In genomic region chr13:60627843-60628656, GRCm38 (mm10) we compare ENCODE assay signal across 19 mouse cellular contexts. TPM values are rescaled to one million over a fixed set of nuclear protein-coding genes. Genes with fewer than 3 reads are reported as not detected.
DNase-seq lines count a peak whose midpoint lies in the region; ATAC-seq lines count a peak whose summit lies in the region.
"Had no signal": no experiment of that assay in that cellular context is flagged by ENCODE, and none has a peak within 500 bp of the region (broad histone marks: within the 10 kb centered on the region; RNA-seq: fewer than 3 reads in every experiment).

No protein-coding gene starts in this region.

- H3K36me3 ChIP-seq in hindbrain, embryonic 11.5 days (ENCODE audit: control insufficient read depth, insufficient read depth, low read length), result no peaks in the 10 kb centered on the region
- no peaks in the 10 kb centered on the region for H3K36me3 ChIP-seq in hindbrain, embryonic 10.5 days
- no peaks in the 10 kb centered on the region for H3K36me3 ChIP-seq in hindbrain, embryonic 13.5 days
- H3K36me3 ChIP-seq in neural tube, embryonic 15.5 days, result no peaks in the 10 kb centered on the region
- H3K36me3 ChIP-seq: embryonic facial prominence, embryonic 15.5 days; heart, embryonic 15.5 days; intestine, embryonic 15.5 days; limb, embryonic 13.5 days had no signal

- no peaks in the 10 kb centered on the region for H3K9me3 ChIP-seq in hindbrain, embryonic 11.5 days (ENCODE audit: control insufficient read depth, low read length)
- H3K9me3 ChIP-seq in hindbrain, embryonic 10.5 days, result no peaks in the 10 kb centered on the region
- H3K9me3 ChIP-seq in hindbrain, embryonic 13.5 days, result no peaks in the 10 kb centered on the region
- H3K9me3 ChIP-seq in neural tube, embryonic 15.5 days (replicated peaks), result no peaks in the 10 kb centered on the region
- H3K9me3 ChIP-seq: embryonic facial prominence, embryonic 15.5 days; heart, embryonic 15.5 days; intestine, embryonic 15.5 days; limb, embryonic 13.5 days had no signal

- peak; percentile 72 for ATAC-seq in hindbrain, embryonic 11.5 days (ENCODE audit: low FRiP score)
- ATAC-seq in hindbrain, embryonic 13.5 days (ENCODE audit: low FRiP score), result peak; percentile 36
- ATAC-seq in neural tube, embryonic 15.5 days (ENCODE audit: low FRiP score), result peak; percentile 31; the same call in 1 of the 2 replicates
- ATAC-seq: intestine, embryonic 15.5 days had no signal

- 0 out of 2 replicates have a peak, but pooled peaks cover 2% of the 10 kb centered on the region for H3K4me1 ChIP-seq in hindbrain, embryonic 11.5 days (replicated peaks; ENCODE audit: control insufficient read depth, insufficient read depth, low read length)
- H3K4me1 ChIP-seq in hindbrain, embryonic 10.5 days (replicated peaks), result peaks cover 23% of the 10 kb centered on the region
- peaks cover 30% of the 10 kb centered on the region for H3K4me1 ChIP-seq in hindbrain, embryonic 13.5 days (replicated peaks)
- H3K4me1 ChIP-seq in neural tube, embryonic 15.5 days, result peaks cover 18% of the 10 kb centered on the region
- H3K4me1 ChIP-seq: embryonic facial prominence, embryonic 15.5 days; intestine, embryonic 15.5 days had no signal

- no peak overlapping the region for H3K9ac ChIP-seq in hindbrain, embryonic 11.5 days (ENCODE audit: low read depth, low read length)
- H3K9ac ChIP-seq in hindbrain, embryonic 13.5 days, result no peak overlapping the region
- no peak overlapping the region for H3K9ac ChIP-seq in neural tube, embryonic 15.5 days (replicated peaks)
- H3K9ac ChIP-seq: embryonic facial prominence, embryonic 15.5 days; heart, embryonic 15.5 days; intestine, embryonic 15.5 days; limb, embryonic 13.5 days had no signal

- H3K4me2 ChIP-seq in hindbrain, embryonic 11.5 days (replicated peaks; ENCODE audit: low read depth, low read length), result no peak overlapping the region
- no peak overlapping the region for H3K4me2 ChIP-seq in hindbrain, embryonic 13.5 days
- no peak overlapping the region for H3K4me2 ChIP-seq in neural tube, embryonic 15.5 days
- H3K4me2 ChIP-seq: embryonic facial prominence, embryonic 15.5 days; heart, embryonic 15.5 days; intestine, embryonic 15.5 days; limb, embryonic 13.5 days had no signal

- DNase-seq in hindbrain, embryonic 11.5 days (ENCODE audit: low spot score), result peak; percentile 33
- DNase-seq in hindbrain, embryonic 10.5 days (ENCODE audit: low spot score), result no peak
- DNase-seq in right cerebral cortex, adult 18-20 months, result peak; percentile 46
- DNase-seq in right cerebral cortex, postnatal 10 days (ENCODE audit: low spot score in 2 of 2), result no peak
- DNase-seq in adrenal gland, adult 18-20 months (ENCODE audit: low spot score in 2 of 2), result no peak
- no peak for DNase-seq in layer of hippocampus, postnatal 14 days (ENCODE audit: low spot score in 2 of 2)
- DNase-seq: adrenal gland, postnatal 25 days; cerebellum, adult 11 months; cerebellum, postnatal 36 days; kidney, postnatal 25 days; layer of hippocampus, postnatal 36 days; retina, postnatal 1 day had no signal

- no peaks in the 10 kb centered on the region for H3K27me3 ChIP-seq in hindbrain, embryonic 11.5 days (ENCODE audit: control insufficient read depth, insufficient read depth, low read length)
- H3K27me3 ChIP-seq in hindbrain, embryonic 10.5 days (ENCODE audit: insufficient read depth, poor library complexity, severe bottlenecking), result no peaks in the 10 kb centered on the region
- H3K27me3 ChIP-seq in hindbrain, embryonic 13.5 days, result no peaks in the 10 kb centered on the region
- no peaks in the 10 kb centered on the region for H3K27me3 ChIP-seq in neural tube, embryonic 15.5 days (replicated peaks)
- H3K27me3 ChIP-seq: embryonic facial prominence, embryonic 15.5 days; heart, embryonic 15.5 days; intestine, embryonic 15.5 days; limb, embryonic 13.5 days; megakaryocyte, embryonic 14.5 days had no signal

- H3K4me3 ChIP-seq in hindbrain, embryonic 11.5 days (ENCODE audit: low read depth, low read length), result no peak overlapping the region
- no peak overlapping the region for H3K4me3 ChIP-seq in hindbrain, embryonic 10.5 days
- H3K4me3 ChIP-seq in hindbrain, embryonic 13.5 days, result no peak overlapping the region
- H3K4me3 ChIP-seq in neural tube, embryonic 15.5 days (replicated peaks), result no peak overlapping the region
- H3K4me3 ChIP-seq: embryonic facial prominence, embryonic 15.5 days; heart, embryonic 15.5 days; intestine, embryonic 15.5 days; limb, embryonic 13.5 days; megakaryocyte, embryonic 14.5 days had no signal

- WGBS in hindbrain, embryonic 11.5 days, result 16% methylated on average over 15 of the region's 15 CpGs
- 20% methylated on average over 15 of the region's 15 CpGs for WGBS in hindbrain, embryonic 10.5 days
- WGBS in hindbrain, embryonic 13.5 days, result 29% methylated on average over 15 of the region's 15 CpGs
- WGBS in neural tube, embryonic 15.5 days, result 38% methylated on average over 15 of the region's 15 CpGs

- no peak overlapping the region for H3K27ac ChIP-seq in hindbrain, embryonic 11.5 days (ENCODE audit: low read depth, low read length)
- H3K27ac ChIP-seq in hindbrain, embryonic 10.5 days, result no peak overlapping the region
- no peak overlapping the region for H3K27ac ChIP-seq in hindbrain, embryonic 13.5 days
- no peak overlapping the region for H3K27ac ChIP-seq in neural tube, embryonic 15.5 days (replicated peaks)
- H3K27ac ChIP-seq: embryonic facial prominence, embryonic 15.5 days; heart, embryonic 15.5 days; intestine, embryonic 15.5 days; limb, embryonic 13.5 days had no signal

RNA-seq across cellular contexts. Expression of gene Dapk1, which starts 26.3 kb away (rescaled TPM):
- polyA plus RNA-seq in hindbrain, embryonic 11.5 days (2014; fragmentation: Nextera tagmentation; extraction: Ambion mirVana), result 19.6 and 39.5 TPM in 2 replicates
- polyA plus RNA-seq in hindbrain, embryonic 10.5 days (2016; fragmentation: Nextera tagmentation; extraction: Ambion mirVana), result 19.8 and 23.6 TPM in 2 replicates
- polyA plus RNA-seq in hindbrain, embryonic 13.5 days (2015; fragmentation: Nextera tagmentation; extraction: Ambion mirVana), result 36.9 and 37.9 TPM in 2 replicates
- 30.6 and 34.9 TPM in 2 replicates for polyA plus RNA-seq in neural tube, embryonic 15.5 days (2015; fragmentation: Nextera tagmentation; extraction: Ambion mirVana)
- 10 to 100 TPM; 16.3 to 22.5 TPM for total RNA-seq in adrenal gland, adult 18-20 months (2021)
- total RNA-seq in layer of hippocampus, postnatal 14 days (2021), result 10 to 100 TPM; 87.4 to 91.0 TPM

Comparison
In these comparisons a context has a peak if more than half of its experiments do, and no peak if none do; other contexts are left out.
1. DNase-seq: peak in hindbrain, embryonic 11.5 days (single experiment) and right cerebral cortex, adult 18-20 months (single experiment); none in hindbrain, embryonic 10.5 days (single experiment), right cerebral cortex, postnatal 10 days (0 of 2), adrenal gland, adult 18-20 months (0 of 2) and layer of hippocampus, postnatal 14 days (0 of 2).
2. Peak in every context shown above with its lines, with median percentiles within 50 percentile points of each other: ATAC-seq.